Mouse (Mus musculus) liver, postnatal 0 days (tissue): ENCODE measurements at regions not wholly inside any gene's neighbourhood (a gene's known extent, or its start where the extent isn't known, plus 50 kb on each side); places are given as distances from the start of the nearest gene placed in this dataset.

ENCODE experiments used
- ATAC-seq: fragments of 200-750 bp; cut with Nextera tagmentation; 2 replicates; pipeline ENCODE4 v1.8.0; 2017; ENCODE audit warnings: mild to moderate bottlenecking, moderate library complexity
- DNase-seq: peaks from one replicate; pipeline ENCODE4 v3.0.0-alpha.2; 2016
- H3K27ac ChIP-seq: fragments of 300-500 bp; sonication (generic); 2 replicates; pipeline ENCODE4 v1.5.1; 2014; ENCODE audit warnings: antibody characterized with exemption, moderate library complexity, mild to moderate bottlenecking, low read depth
- H3K27me3 ChIP-seq: fragments of 300-500 bp; sonication (generic); 2 replicates; pipeline ENCODE4 v1.6.1; 2014; ENCODE audit warnings: low read length, control low read depth, mixed read lengths; ENCODE audit not compliant: insufficient read depth
- H3K36me3 ChIP-seq: fragments of 300-500 bp; sonication (generic); replicated peaks from 2 replicates; pipeline ENCODE4 v1.6.1; 2014; ENCODE audit warnings: mild to moderate bottlenecking, control low read depth, low read length, moderate library complexity, mixed read lengths; ENCODE audit not compliant: insufficient read depth
- H3K4me1 ChIP-seq: fragments of 300-500 bp; sonication (generic); 2 replicates; pipeline ENCODE4 v1.6.1; 2014; ENCODE audit warnings: antibody characterized with exemption, mild to moderate bottlenecking, control low read depth; ENCODE audit not compliant: insufficient read depth
- H3K4me2 ChIP-seq: fragments of 300-500 bp; sonication (generic); 2 replicates; pipeline ENCODE4 v1.6.1; 2014; ENCODE audit warnings: low read depth, mild to moderate bottlenecking, low read length, moderate library complexity, mixed read lengths
- H3K4me3 ChIP-seq: fragments of 300-500 bp; sonication (generic); 2 replicates; pipeline ENCODE4 v1.5.1; 2014; ENCODE audit warnings: low read depth, low read length
- H3K9ac ChIP-seq: fragments of 300-500 bp; sonication (generic); replicated peaks from 2 replicates; pipeline ENCODE4 v1.6.1; 2014; ENCODE audit warnings: mild to moderate bottlenecking, moderate library complexity
- H3K9me3 ChIP-seq: fragments of 300-500 bp; sonication (generic); 2 replicates; pipeline ENCODE4 v1.6.1; 2016; ENCODE audit warnings: mild to moderate bottlenecking, control low read depth, low read length, mixed read lengths
- CTCF ChIP-seq: sonication (generic); IDR thresholded peaks from 2 replicates; pipeline ENCODE4 v1.5.1; 2016; ENCODE audit warnings: antibody characterized with exemption, low read depth
- EP300 ChIP-seq: IDR thresholded peaks from 2 replicates; pipeline ENCODE4 v1.6.1; 2016; ENCODE audit warnings: antibody characterized with exemption, low read depth, mild to moderate bottlenecking
- WGBS: fragments of 180-500 bp; shearing (Covaris S2); extraction: QIAGEN DNeasy Blood & Tissue Kit; methylation state at CpG from one replicate; pipeline ENCODE4 v1.1.7; 2014; ENCODE audit not compliant: insufficient replicate concordance; 5-methylcytosine and 5-hydroxymethylcytosine counted together

- WGBS = 39% methylated on average over 1 of the region's 1 CpGs
- DNase-seq (no peak), ATAC-seq (no peak)
- H3K27ac ChIP-seq = no peak overlapping the region
- H3K36me3 ChIP-seq = no peaks in the 10 kb centered on the region
- no peaks in the 10 kb centered on the region for H3K9me3 ChIP-seq
- no peaks in the 10 kb centered on the region for H3K4me1 ChIP-seq
- TF ChIP-seq EP300 (no peak), CTCF (no peak)
- no peaks in the 10 kb centered on the region for H3K27me3 ChIP-seq
- no peak overlapping the region for H3K4me3 ChIP-seq
- H3K4me2 ChIP-seq = no peak overlapping the region
- no peak overlapping the region for H3K9ac ChIP-seq
Observed at GRCm38 (mm10) chr13:110450526-110450925, 55.7 kb downstream of the Plk2 start.

- H3K9ac ChIP-seq = no peak overlapping the region
- H3K36me3 ChIP-seq = no peaks in the 10 kb centered on the region
- no peak overlapping the region for H3K4me2 ChIP-seq
- H3K9me3 ChIP-seq = no peaks in the 10 kb centered on the region
- no peak overlapping the region for H3K4me3 ChIP-seq
- H3K27ac ChIP-seq = no peak overlapping the region
- no peak for ATAC-seq
- no peak for TF ChIP-seq CTCF
- no peak for TF ChIP-seq EP300
- 72% methylated on average over 6 of the region's 6 CpGs for WGBS
- no peak for DNase-seq
- no peaks in the 10 kb centered on the region for H3K4me1 ChIP-seq
- no peaks in the 10 kb centered on the region for H3K27me3 ChIP-seq
Observed at GRCm38 (mm10) chr13:110452009-110452525, 57.2 kb downstream of the Plk2 start.

GRCm38 (mm10) chr13:110455085-110455484, 60.2 kb downstream of the Plk2 start:
- Histone ChIP-seq H3K4me2 (no peak overlapping the region), H3K4me1 (no peaks in the 10 kb centered on the region), H3K27ac (peak overlapping the region; percentile 35), H3K36me3 (no peaks in the 10 kb centered on the region), H3K4me3 (no peak overlapping the region), H3K27me3 (no peaks in the 10 kb centered on the region), H3K9me3 (no peaks in the 10 kb centered on the region), H3K9ac (no peak overlapping the region)
- 58% methylated on average over 4 of the region's 4 CpGs for WGBS
- TF ChIP-seq EP300 (no peak), CTCF (no peak)
- peak; percentile 59; the same call in 1 of the 2 replicates for ATAC-seq
- DNase-seq = no peak

- H3K27me3 ChIP-seq = no peaks in the 10 kb centered on the region
- no peaks in the 10 kb centered on the region for H3K36me3 ChIP-seq
- H3K27ac ChIP-seq = peak overlapping the region; percentile 39
- H3K9ac ChIP-seq = no peak overlapping the region
- no peaks in the 10 kb centered on the region for H3K4me1 ChIP-seq
- H3K9me3 ChIP-seq = no peaks in the 10 kb centered on the region
- H3K4me2 ChIP-seq = no peak overlapping the region
- peak; percentile 86 for ATAC-seq
- WGBS = 59% methylated on average over 5 of the region's 5 CpGs
- H3K4me3 ChIP-seq = no peak overlapping the region
- TF ChIP-seq CTCF = no peak
- peak; percentile 25; the same call in 1 of the 2 replicates for TF ChIP-seq EP300
- DNase-seq = no peak
Observed at GRCm38 (mm10) chr13:110455569-110456196, 60.8 kb downstream of the Plk2 start.

GRCm38 (mm10) chr13:110458701-110459100, 63.9 kb downstream of the Plk2 start:
- Histone ChIP-seq H3K9ac (no peak overlapping the region), H3K27me3 (no peaks in the 10 kb centered on the region), H3K36me3 (no peaks in the 10 kb centered on the region), H3K4me2 (no peak overlapping the region), H3K27ac (no peak overlapping the region), H3K4me1 (no peaks in the 10 kb centered on the region), H3K4me3 (no peak overlapping the region), H3K9me3 (no peaks in the 10 kb centered on the region)
- DNase-seq = no peak
- no peak for TF ChIP-seq EP300
- TF ChIP-seq CTCF = no peak
- ATAC-seq = no peak
- 70% methylated on average over 4 of the region's 4 CpGs for WGBS

GRCm38 (mm10) chr13:110461581-110461980, 66.7 kb downstream of the Plk2 start:
- Histone ChIP-seq H3K4me2 (no peak overlapping the region), H3K9ac (no peak overlapping the region), H3K36me3 (no peaks in the 10 kb centered on the region), H3K9me3 (no peaks in the 10 kb centered on the region), H3K4me3 (no peak overlapping the region), H3K4me1 (no peaks in the 10 kb centered on the region), H3K27me3 (no peaks in the 10 kb centered on the region), H3K27ac (no peak overlapping the region)
- 64% methylated on average over 13 of the region's 13 CpGs for WGBS
- ATAC-seq (no peak), DNase-seq (no peak)
- no peak for TF ChIP-seq EP300
- no peak for TF ChIP-seq CTCF
